Mouse (Mus musculus): ENCODE measurements around the gene Bptf.

DNA sequence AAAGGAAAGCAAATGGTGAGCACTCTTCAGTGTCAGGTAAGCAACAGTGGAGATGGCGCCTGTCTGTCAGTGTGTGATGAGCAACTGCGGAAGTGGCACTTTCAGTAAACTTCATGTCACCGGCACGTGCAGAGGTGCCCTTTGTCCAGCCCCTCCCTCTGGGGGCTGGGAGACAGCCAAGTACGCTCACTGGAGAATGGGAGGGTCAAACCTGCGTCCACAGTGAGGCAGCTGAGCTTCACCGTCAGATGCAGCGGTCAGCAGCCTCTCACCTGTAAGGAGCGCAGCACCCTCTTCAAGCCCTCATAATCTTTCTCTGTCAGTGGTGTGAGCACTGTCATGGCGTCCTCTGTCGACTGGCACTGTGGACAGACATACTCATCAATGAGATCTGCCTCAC is 88.6 kb downstream of the Bptf start:
- no peak for TF ChIP-seq CTCF (IDR thresholded peaks at IDR 0.05; ENCODE audit: insufficient read depth, low read depth, low read length)
- TF ChIP-seq POLR2A (IDR thresholded peaks at IDR 0.05; ENCODE audit: insufficient read depth, low read depth, low read length) = no peak

All from olfactory bulb, adult 2 months (tissue).